Mouse (Mus musculus): Measurements from ENCODE around the gene Asap3. TPM values are rescaled to one million over a fixed set of nuclear protein-coding genes. Genes with fewer than 3 reads are reported as not detected.

The Asap3 gene
- total RNA-seq, 2 experiments from 2014 or later, result 2.6 to 3.0 TPM

GRCm38 (mm10) chr4:136218595-136219214, 12.5 kb downstream of the Asap3 start:
- no peak for DNase-seq (ENCODE audit: low spot score in 2 of 2)

GRCm38 (mm10) chr4:136220133-136220775, 14.1 kb downstream of the Asap3 start:
- no peak for DNase-seq (ENCODE audit: low spot score in 2 of 2)

- no peak for DNase-seq (ENCODE audit: low spot score in 2 of 2)
These were observed 17.5 kb downstream of the Asap3 start for GRCm38 (mm10) chr4:136223549-136224239.

GRCm38 (mm10) chr4:136224240-136224559, 18.0 kb downstream of the Asap3 start:
- DNase-seq (ENCODE audit: low spot score in 2 of 2), result no peak

GRCm38 (mm10) chr4:136224677-136225460, 18.7 kb downstream of the Asap3 start:
- no peak for DNase-seq (ENCODE audit: low spot score in 2 of 2)

- no peak for DNase-seq (ENCODE audit: low spot score in 2 of 2)
These were observed 21.2 kb downstream of the Asap3 start for GRCm38 (mm10) chr4:136227408-136227807.

GRCm38 (mm10) chr4:136228640-136229039, 22.5 kb downstream of the Asap3 start:
- DNase-seq (ENCODE audit: low spot score in 2 of 2), result no peak

- no peak for DNase-seq (ENCODE audit: low spot score in 2 of 2)
These were observed 32.5 kb downstream of the Asap3 start for GRCm38 (mm10) chr4:136238669-136239068.

- DNase-seq (ENCODE audit: low spot score in 2 of 2), result no peak
These were observed 32.9 kb downstream of the Asap3 start for GRCm38 (mm10) chr4:136239111-136239510.

GRCm38 (mm10) chr4:136239622-136240021, 33.5 kb downstream of the Asap3 start:
- DNase-seq (ENCODE audit: low spot score in 2 of 2), result peak; percentile 83 to 84

GRCm38 (mm10) chr4:136240123-136240522, 34.0 kb downstream of the Asap3 start:
- no peak for DNase-seq (ENCODE audit: low spot score in 2 of 2)

- no peak for DNase-seq (ENCODE audit: low spot score in 2 of 2)
These were observed 34.8 kb downstream of the Asap3 start for GRCm38 (mm10) chr4:136240955-136241354.

GRCm38 (mm10) chr4:136242065-136242703, 36.0 kb downstream of the Asap3 start:
- no peak for DNase-seq (ENCODE audit: low spot score in 2 of 2)

GRCm38 (mm10) chr4:136242728-136243127, 36.6 kb downstream of the Asap3 start:
- DNase-seq (ENCODE audit: low spot score in 2 of 2), result no peak

GRCm38 (mm10) chr4:136244208-136244607, 38.0 kb downstream of the Asap3 start:
- no peak for DNase-seq (ENCODE audit: low spot score in 2 of 2)

GRCm38 (mm10) chr4:136245681-136246080, 39.5 kb downstream of the Asap3 start:
- no peak for DNase-seq (ENCODE audit: low spot score in 2 of 2)

- DNase-seq (ENCODE audit: low spot score in 2 of 2), result no peak
These were observed 40.4 kb downstream of the Asap3 start for GRCm38 (mm10) chr4:136246568-136246969.

- no peak for DNase-seq (ENCODE audit: low spot score in 2 of 2)
These were observed 41.2 kb downstream of the Asap3 start for GRCm38 (mm10) chr4:136247386-136247728.

- no peak for DNase-seq (ENCODE audit: low spot score in 2 of 2)
These were observed 41.7 kb downstream of the Asap3 start, which contains the start of gene Tcea3 for GRCm38 (mm10) chr4:136247729-136248463. TSS of gene Tcea3 (plus strand) at chr4:136247729.

Measured in left cerebral cortex, adult 18-20 months (tissue).